Mouse (Mus musculus) G1E (cell line): Measurements from ENCODE around the gene Anapc15-ps. TPM values are rescaled to one million over a fixed set of nuclear protein-coding genes. Genes with fewer than 3 reads are reported as not detected.

Experiments
- ATAC-seq: 2 replicates; pipeline ENCODE4 v1.8.0; 2016; ENCODE audit warnings: mild to moderate bottlenecking; ENCODE audit not compliant: insufficient number of reproducible peaks, poor library complexity, low FRiP score, severe bottlenecking; ENCODE audit errors: extremely low read depth
- DNase-seq: peaks from one replicate; pipeline ENCODE4 v3.0.0; 2012; ENCODE audit warnings: low spot score
- H3K27me3 ChIP-seq: 2 replicates; pipeline ENCODE4 v1.6.1; 2012; ENCODE audit warnings: mild to moderate bottlenecking, low read length, inconsistent platforms; ENCODE audit not compliant: insufficient read depth
- H3K36me3 ChIP-seq: replicated peaks from 2 replicates; pipeline ENCODE3; 2012; ENCODE audit warnings: mild to moderate bottlenecking, inconsistent platforms
- H3K4me1 ChIP-seq: 2 replicates; pipeline ENCODE4 v1.6.1; 2012; ENCODE audit warnings: low read depth, low read length, inconsistent platforms, mixed read lengths; ENCODE audit not compliant: insufficient read depth
- H3K4me3 ChIP-seq: 2 replicates; pipeline ENCODE4 v1.5.1; 2012; ENCODE audit warnings: low read depth, mild to moderate bottlenecking, inconsistent platforms, low read length, moderate library complexity, mixed read lengths
- H3K9me3 ChIP-seq: replicated peaks from 2 replicates; pipeline ENCODE4 v1.6.1; 2012; ENCODE audit warnings: inconsistent platforms
- CTCF ChIP-seq: IDR thresholded peaks from 2 replicates; pipeline ENCODE4 v1.5.1; 2012; ENCODE audit warnings: low read depth, low read length, inconsistent platforms, mixed read lengths
- GATA1 ChIP-seq: IDR thresholded peaks from 2 replicates; pipeline ENCODE4 v1.6.1; 2012; ENCODE audit warnings: borderline replicate concordance, low read length, inconsistent platforms, mixed read lengths
- GATA2 ChIP-seq: IDR thresholded peaks from 2 replicates; pipeline ENCODE4 v1.6.1; 2012; ENCODE audit warnings: low read depth, low read length, inconsistent platforms, borderline replicate concordance
- POLR2AphosphoS5 ChIP-seq: IDR thresholded peaks from 2 replicates; pipeline ENCODE4 v1.6.1; 2012; ENCODE audit warnings: low read depth, low read length, inconsistent platforms; ENCODE audit not compliant: insufficient replicate concordance
- TAL1 ChIP-seq: conservative IDR thresholded peaks from 2 replicates; pipeline ENCODE4 v1.6.1; 2012; ENCODE audit warnings: low read depth, low read length, inconsistent platforms, mixed read lengths
- polyA plus RNA-seq: library from polyadenylated mRNA; stranded (reverse); fragments of >175 nt; gene quantifications from 2 replicates; pipeline ENCODE4 v1.2.3, GENCODE M21; 2012
- total RNA-seq, 2 experiments: library from RNA; stranded (forward) in 1 of 2; stranded (reverse) in 1 of 2; fragments of 200-1000 nt in 1 of 2; fragments of >200 nt in 1 of 2; fragmentation: Nextera tagmentation in 1 of 2; gene quantifications; 2 replicates each; pipeline ENCODE4 v1.2.3; 2014 to 2017

Gene Anapc15-ps
- total and polyA plus RNA-seq, 3 experiments: 0.55 TPM; not detected in 2

- no peak overlapping the region for H3K4me3 ChIP-seq
- H3K9me3 ChIP-seq: no peaks in the 10 kb centered on the region
- no peak for DNase-seq
- H3K4me1 ChIP-seq: no peaks in the 10 kb centered on the region
- no peaks in the 10 kb centered on the region for H3K36me3 ChIP-seq
- H3K27me3 ChIP-seq: peaks cover 7% of the 10 kb centered on the region
- no peak for ATAC-seq
- no peak for TF ChIP-seq POLR2AphosphoS5
- TF ChIP-seq GATA1: no peak
- TF ChIP-seq CTCF: no peak
- no peak for TF ChIP-seq TAL1
- TF ChIP-seq GATA2: no peak
Measured at GRCm38 (mm10) chr10:95656236-95657225, 16.7 kb downstream of the Anapc15-ps start.

GRCm38 (mm10) chr10:95652131-95652530, 21.1 kb downstream of the Anapc15-ps start:
- H3K4me1 ChIP-seq: no peaks in the 10 kb centered on the region
- no peaks in the 10 kb centered on the region for H3K9me3 ChIP-seq
- ATAC-seq (no peak), DNase-seq (no peak)
- no peak overlapping the region for H3K4me3 ChIP-seq
- TF ChIP-seq TAL1: no peak
- H3K27me3 ChIP-seq: peaks cover 4% of the 10 kb centered on the region; the same call in 1 of the 2 replicates
- H3K36me3 ChIP-seq: no peaks in the 10 kb centered on the region

- TF ChIP-seq TAL1 (no peak), CTCF (no peak), GATA1 (no peak), POLR2AphosphoS5 (no peak), GATA2 (no peak)
- no peaks in the 10 kb centered on the region for H3K9me3 ChIP-seq
- H3K4me1 ChIP-seq: no peaks in the 10 kb centered on the region
- DNase-seq (no peak), ATAC-seq (no peak)
- no peak overlapping the region for H3K4me3 ChIP-seq
- H3K36me3 ChIP-seq: no peaks in the 10 kb centered on the region
- no peaks in the 10 kb centered on the region; the same call in 1 of the 2 replicates for H3K27me3 ChIP-seq
Measured at GRCm38 (mm10) chr10:95648326-95648888, 24.8 kb downstream of the Anapc15-ps start.

GRCm38 (mm10) chr10:95647128-95647527, 26.1 kb downstream of the Anapc15-ps start:
- no peaks in the 10 kb centered on the region for H3K4me1 ChIP-seq
- no peaks in the 10 kb centered on the region for H3K9me3 ChIP-seq
- no peak for ATAC-seq
- TF ChIP-seq TAL1 (no peak), GATA2 (no peak), GATA1 (no peak), POLR2AphosphoS5 (no peak), CTCF (no peak)
- no peaks in the 10 kb centered on the region; the same call in 1 of the 2 replicates for H3K27me3 ChIP-seq
- no peak overlapping the region for H3K4me3 ChIP-seq
- H3K36me3 ChIP-seq: no peaks in the 10 kb centered on the region
- no peak for DNase-seq

- H3K36me3 ChIP-seq: no peaks in the 10 kb centered on the region
- ATAC-seq (no peak), DNase-seq (no peak)
- no peaks in the 10 kb centered on the region for H3K4me1 ChIP-seq
- no peaks in the 10 kb centered on the region; the same call in 1 of the 2 replicates for H3K27me3 ChIP-seq
- H3K4me3 ChIP-seq: no peak overlapping the region
- H3K9me3 ChIP-seq: no peaks in the 10 kb centered on the region
- TF ChIP-seq TAL1 (no peak), GATA1 (no peak), GATA2 (no peak), POLR2AphosphoS5 (no peak), CTCF (no peak)
Measured at GRCm38 (mm10) chr10:95646576-95646975, 26.7 kb downstream of the Anapc15-ps start.

- Histone ChIP-seq H3K36me3 (no peaks in the 10 kb centered on the region), H3K4me3 (no peak overlapping the region), H3K27me3 (peaks cover 3% of the 10 kb centered on the region; the same call in 1 of the 2 replicates), H3K9me3 (no peaks in the 10 kb centered on the region), H3K4me1 (no peaks in the 10 kb centered on the region)
- TF ChIP-seq GATA2 (no peak), CTCF (no peak), POLR2AphosphoS5 (no peak), TAL1 (no peak)
- ATAC-seq (no peak), DNase-seq (no peak)
Measured at GRCm38 (mm10) chr10:95643696-95644360, 29.4 kb downstream of the Anapc15-ps start.
